In the genomic region with DNA sequence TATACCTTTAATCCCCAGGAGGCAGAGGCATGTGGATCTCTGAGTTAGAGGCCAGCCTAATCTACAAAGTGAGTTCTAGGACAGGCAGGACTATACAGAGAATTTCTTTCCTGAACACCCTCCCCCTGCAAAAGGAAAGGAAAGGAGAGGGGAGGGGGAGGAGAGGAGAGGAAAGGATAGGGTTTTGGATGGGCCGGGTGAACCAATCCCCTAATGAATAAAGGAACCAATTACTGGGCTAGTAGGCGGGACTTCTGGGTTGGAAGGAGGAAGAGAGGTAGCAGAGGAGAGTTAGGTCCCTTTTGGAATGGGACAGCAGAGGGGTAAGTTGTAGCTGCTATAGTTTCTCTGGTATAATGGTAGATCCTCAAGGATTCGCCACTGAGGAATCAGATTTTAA, we compare ENCODE assay signal across 27 mouse cellular contexts.
"Had no signal": no experiment of that assay in that cellular context is flagged by ENCODE, and none has a peak within 500 bp of the region (broad histone marks: within the 10 kb centered on the region; RNA-seq: fewer than 3 reads in every experiment).

No protein-coding gene starts in this region.

- H3K4me3 ChIP-seq: heart, embryonic 10.5 days; heart, embryonic 12.5 days; hindbrain, embryonic 10.5 days; hindbrain, embryonic 12.5 days; intestine, embryonic 15.5 days; kidney, embryonic 15.5 days; left cerebral cortex, adult 2 months; limb, embryonic 10.5 days; limb, embryonic 12.5 days; liver, embryonic 13.5 days; liver, embryonic 15.5 days had no signal

- H3K36me3 ChIP-seq: heart, embryonic 10.5 days; heart, embryonic 12.5 days; hindbrain, embryonic 10.5 days; hindbrain, embryonic 12.5 days; intestine, embryonic 15.5 days; kidney, embryonic 15.5 days; limb, embryonic 10.5 days; limb, embryonic 12.5 days; liver, embryonic 13.5 days; liver, embryonic 15.5 days had no signal

- H3K27ac ChIP-seq: heart, embryonic 10.5 days; hindbrain, embryonic 10.5 days; hindbrain, embryonic 12.5 days; hindbrain, embryonic 14.5 days; intestine, embryonic 15.5 days; kidney, embryonic 15.5 days; kidney, postnatal 0 days; left cerebral cortex, adult 2 months; limb, embryonic 10.5 days; limb, embryonic 12.5 days; liver, embryonic 13.5 days; liver, embryonic 15.5 days had no signal

- ATAC-seq: hindbrain, embryonic 16.5 days; inflammation-experienced regulatory T-cells, adult 6 months; intestine, embryonic 15.5 days; intestine, postnatal 0 days had no signal

- DNase-seq: gastrocnemius, postnatal 14 days; heart, adult 18-20 months; heart, postnatal 10 days; heart, postnatal 4 days; kidney, adult 18-20 months; kidney, adult 8-10 months; kidney, postnatal 14 days; kidney, postnatal 36 days; layer of hippocampus, adult 9-11 months; liver; liver, embryonic 13.5 days had no signal

- H3K4me2 ChIP-seq: heart, embryonic 12.5 days; hindbrain, embryonic 12.5 days; hindbrain, embryonic 14.5 days; intestine, embryonic 15.5 days; kidney, embryonic 15.5 days; limb, embryonic 12.5 days; liver, embryonic 11.5 days; liver, embryonic 13.5 days; liver, embryonic 15.5 days had no signal

- H3K4me1 ChIP-seq: heart, embryonic 10.5 days; heart, embryonic 12.5 days; hindbrain, embryonic 10.5 days; hindbrain, embryonic 12.5 days; intestine, embryonic 15.5 days; kidney, embryonic 15.5 days; limb, embryonic 10.5 days; limb, embryonic 12.5 days; liver, embryonic 13.5 days; liver, embryonic 15.5 days had no signal

- H3K27me3 ChIP-seq: heart, embryonic 12.5 days; hindbrain, embryonic 12.5 days; intestine, embryonic 15.5 days; kidney, embryonic 15.5 days; limb, embryonic 12.5 days; liver, embryonic 13.5 days; liver, embryonic 15.5 days had no signal

- H3K9ac ChIP-seq: heart, embryonic 12.5 days; hindbrain, embryonic 12.5 days; hindbrain, embryonic 14.5 days; intestine, embryonic 15.5 days; kidney, embryonic 15.5 days; limb, embryonic 12.5 days; liver, embryonic 13.5 days; liver, embryonic 15.5 days had no signal

- H3K9me3 ChIP-seq: heart, embryonic 10.5 days; hindbrain, embryonic 10.5 days; hindbrain, embryonic 12.5 days; intestine, embryonic 15.5 days; kidney, embryonic 15.5 days; limb, embryonic 10.5 days; limb, embryonic 12.5 days; liver, embryonic 13.5 days; liver, embryonic 15.5 days had no signal
